Mouse (Mus musculus): ENCODE results near the gene Ceacam5. TPM values are rescaled to one million over a fixed set of nuclear protein-coding genes. Genes with fewer than 3 reads are reported as not detected.

The Ceacam5 gene
- not detected for total RNA-seq (2021)
- long read RNA-seq, experiment 1, result 0 reads
- long read RNA-seq, experiment 2, result 0 reads

- DNase-seq, result no peak
- intact Hi-C loops (cut with DNase I; ENCODE audit: low total_unique reads), result no loop called here
Observed at GRCm38 (mm10) chr7:17712938-17713337, at the start of gene Ceacam5. Gene Ceacam5, plus strand, starts transcription at chr7:17713238.

Other genes with a start within 250 kb of the Ceacam5 start
- gene Ceacam14, start 99.4 kb downstream of the Ceacam5 start, total RNA-seq (2021), result not detected
- not detected for gene Gm5155, start 158.5 kb downstream of the Ceacam5 start, total RNA-seq (2021)